Mouse (Mus musculus) left cerebral cortex, adult 8-10 months (tissue): Measurements from ENCODE around the gene Rbms1. TPM values are rescaled to one million over a fixed set of nuclear protein-coding genes. Genes with fewer than 3 reads are reported as not detected.

Experiments used
- DNase-seq, 2 experiments: peaks; one replicate each; pipeline ENCODE4 v3.0.0; 2022; ENCODE audit warnings: low spot score in 2 of 2
- total RNA-seq, 4 experiments: library from RNA; stranded (reverse); gene quantifications; 2 replicates each; pipeline ENCODE4 v1.2.4; 2022

The Rbms1 gene
- total RNA-seq, 4 experiments from 2014 or later: 20.8 to 25.4 (median 23.8) TPM

DNA sequence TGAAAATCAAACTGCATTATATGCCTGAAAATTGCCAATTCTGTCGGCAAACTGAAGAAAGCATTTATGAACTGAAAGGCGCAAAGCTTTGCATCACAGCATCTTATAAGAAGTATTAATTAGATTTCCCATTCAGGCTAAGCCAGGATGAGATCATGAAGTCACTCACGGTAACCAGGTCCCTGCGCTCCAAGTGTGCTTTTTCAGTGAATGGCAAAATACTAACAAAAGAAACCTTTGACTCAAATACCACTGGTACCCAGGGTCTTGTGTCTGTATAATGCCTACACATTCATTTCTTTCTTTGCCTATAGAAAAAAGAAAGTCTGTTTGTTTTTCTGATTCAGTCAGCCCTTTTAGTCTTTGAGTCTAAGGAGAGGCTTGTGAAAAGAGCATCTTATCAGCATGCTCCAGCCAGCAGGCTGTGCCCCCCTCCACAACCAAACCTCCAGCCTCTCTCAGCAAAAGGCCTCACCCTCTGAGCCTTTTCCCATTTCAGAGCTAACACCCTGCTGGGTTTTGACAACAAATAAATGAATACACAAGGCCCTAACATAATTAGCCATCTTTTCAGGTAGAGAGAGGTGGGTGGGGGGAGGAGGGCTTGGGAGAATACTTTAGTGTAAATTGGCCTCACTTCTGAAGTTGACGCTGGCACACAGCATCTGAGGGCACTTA lies 83.7 kb downstream of the Rbms1 start:
- DNase-seq: no peak

DNA sequence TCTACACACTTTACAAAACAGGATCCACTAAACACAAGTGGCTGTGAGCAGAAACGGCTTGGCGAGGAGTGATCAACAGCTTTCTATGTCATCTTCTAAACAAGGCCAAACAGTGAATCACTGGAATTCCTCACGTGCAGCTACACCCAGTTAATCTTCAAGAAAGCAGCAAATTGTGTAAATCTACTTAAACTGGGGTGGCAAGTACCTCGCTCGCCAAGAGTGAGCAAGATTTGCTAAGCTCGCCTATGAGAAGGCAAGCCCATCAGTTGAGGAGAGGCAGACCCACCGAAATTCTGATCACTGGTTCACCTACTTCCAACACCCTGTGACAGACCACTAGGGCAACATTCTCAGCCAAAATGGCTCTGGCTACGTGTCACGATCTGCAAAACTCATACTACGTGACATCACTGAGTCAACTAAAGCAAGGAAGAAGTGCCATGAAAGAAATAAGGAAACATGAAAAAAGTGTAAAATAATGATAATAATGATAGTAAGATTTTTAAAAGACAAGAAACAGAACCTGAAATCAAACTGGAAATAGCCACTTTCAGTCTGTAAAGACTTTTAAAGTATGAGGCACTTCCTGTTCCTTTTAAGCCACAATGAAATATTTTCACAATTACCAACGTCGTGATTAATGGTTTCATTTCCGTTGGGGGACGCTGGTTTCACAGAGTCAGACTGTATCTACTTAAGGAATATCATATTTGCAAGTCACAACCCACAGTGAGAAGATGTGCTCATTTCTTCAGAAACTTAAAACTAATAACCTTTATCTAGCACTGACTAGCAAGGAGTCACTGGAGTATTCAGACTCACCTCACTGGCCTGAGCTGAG lies 85.2 kb downstream of the Rbms1 start:
- no peak for DNase-seq

DNA sequence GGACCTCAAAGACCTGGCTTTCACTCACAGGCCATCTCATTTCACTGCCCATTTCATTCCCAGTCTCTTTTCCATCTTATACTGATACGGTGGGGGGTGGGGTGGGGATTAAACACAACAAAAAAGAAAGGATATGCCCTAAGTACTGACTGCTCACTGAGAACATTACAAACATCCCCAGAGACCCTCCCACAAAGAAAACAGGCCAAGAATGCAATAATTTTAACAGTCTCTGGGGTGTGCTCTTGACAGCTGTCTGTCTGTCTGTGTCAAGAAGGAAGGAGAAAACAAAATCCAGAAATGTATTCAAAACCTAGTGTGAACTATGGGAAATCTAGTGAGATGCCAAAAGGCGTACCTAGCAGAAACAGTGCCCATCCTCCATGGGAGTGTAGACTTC lies 86.1 kb downstream of the Rbms1 start:
- no peak for DNase-seq

DNA sequence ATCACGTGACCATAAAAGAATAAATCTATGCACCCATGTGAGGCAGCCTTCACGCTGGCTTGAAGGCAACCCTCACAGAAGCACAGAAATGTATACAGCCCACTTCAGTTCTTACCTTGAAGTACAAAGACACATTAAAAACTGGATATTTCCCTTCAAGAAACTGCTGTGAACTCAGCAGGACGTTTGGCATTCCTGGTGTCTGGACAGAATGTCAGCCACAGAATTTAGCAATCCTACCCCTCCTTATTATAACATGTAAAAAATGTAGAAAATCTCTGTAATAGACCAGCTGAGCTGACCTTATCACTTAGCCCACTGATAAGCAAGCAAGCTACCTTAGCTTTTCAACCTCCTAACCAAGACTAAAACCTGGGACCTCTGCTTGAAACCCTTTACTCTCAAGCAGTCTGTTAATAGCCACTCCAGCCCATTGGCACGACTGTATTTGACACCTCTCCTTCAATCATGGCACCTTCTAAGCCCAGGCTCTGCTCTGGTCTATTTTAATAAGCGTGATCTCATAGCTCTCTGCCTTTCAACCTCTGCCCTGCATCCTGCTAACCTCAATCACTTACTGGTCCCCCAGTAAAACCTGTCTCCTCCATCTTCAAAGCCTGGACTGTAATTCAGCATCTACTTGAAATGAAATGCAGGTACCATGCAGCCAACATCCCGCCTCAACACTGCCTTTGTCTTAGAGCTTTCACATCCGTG lies 90.7 kb downstream of the Rbms1 start:
- no peak for DNase-seq

DNA sequence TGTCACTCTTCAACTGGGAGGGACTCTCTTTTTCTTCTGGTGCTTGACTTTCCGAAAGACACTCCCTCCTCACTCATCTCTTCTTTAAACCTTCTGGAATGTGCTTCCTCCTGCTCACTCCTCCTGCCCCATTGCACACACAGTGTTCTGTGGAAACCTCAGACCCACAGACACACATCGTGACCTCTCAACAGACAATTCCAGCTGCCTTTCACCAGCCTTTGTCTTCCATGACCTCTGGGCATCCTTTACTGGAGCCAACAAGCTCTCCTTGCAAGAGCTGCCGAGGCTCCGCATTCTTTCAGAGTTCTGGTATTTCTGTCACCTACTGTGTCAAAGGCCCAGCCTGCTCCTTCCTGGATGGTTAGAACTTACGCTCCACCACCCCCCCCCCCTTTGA lies 92.0 kb downstream of the Rbms1 start:
- no peak for DNase-seq

DNA sequence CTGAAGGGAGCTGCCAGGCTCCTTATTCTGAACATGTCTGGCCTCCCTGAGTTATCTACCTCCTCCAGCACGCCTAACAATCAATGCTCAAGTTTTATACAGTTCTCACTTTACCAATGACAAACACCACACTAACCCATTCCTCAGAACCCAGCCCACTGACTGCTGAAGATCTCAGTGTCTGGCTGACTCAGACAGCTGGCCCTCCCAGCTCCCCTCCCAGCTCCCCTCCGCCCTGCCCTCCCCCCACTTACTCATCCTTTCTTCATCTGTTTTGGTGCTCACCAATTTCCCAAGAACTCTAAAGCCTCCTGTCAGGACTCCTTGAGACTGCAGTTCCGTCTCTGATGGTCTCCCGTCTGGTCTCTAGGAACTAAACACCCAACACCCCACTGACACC lies 92.5 kb downstream of the Rbms1 start:
- DNase-seq: no peak

DNA sequence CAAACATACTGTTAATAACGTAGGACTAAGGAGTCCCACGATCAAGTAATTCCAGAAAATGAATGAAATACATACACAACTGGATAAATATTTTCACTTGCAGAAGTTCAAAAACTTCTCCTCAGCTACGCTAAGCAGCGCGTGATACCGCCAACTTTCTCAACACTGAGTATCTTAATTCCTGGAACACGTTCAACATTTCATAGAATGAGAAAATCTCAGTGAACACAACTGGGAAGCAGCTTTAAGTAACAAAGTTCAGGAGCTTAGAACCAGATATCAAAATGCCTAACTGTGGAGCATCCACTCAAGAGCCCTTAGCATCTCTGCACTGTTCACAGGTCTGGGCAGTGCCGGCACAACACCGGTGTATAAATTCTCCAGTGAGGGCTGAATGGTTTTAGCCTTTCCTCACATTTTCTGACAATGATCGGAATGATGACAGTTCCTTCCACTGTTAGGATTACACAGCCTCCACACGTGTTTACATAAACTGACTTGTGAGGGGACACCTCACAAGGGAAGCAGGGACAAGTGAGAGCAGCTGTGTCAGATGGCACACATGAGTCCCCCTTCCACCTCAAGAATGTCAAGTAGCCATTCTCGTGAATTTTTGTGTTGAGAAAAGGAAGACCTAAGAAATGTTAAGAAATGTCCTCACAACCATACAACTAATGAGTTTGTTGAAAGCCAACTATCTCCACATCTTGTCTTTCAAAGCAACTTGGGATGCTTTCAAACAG lies 93.8 kb downstream of the Rbms1 start:
- no peak for DNase-seq

DNA sequence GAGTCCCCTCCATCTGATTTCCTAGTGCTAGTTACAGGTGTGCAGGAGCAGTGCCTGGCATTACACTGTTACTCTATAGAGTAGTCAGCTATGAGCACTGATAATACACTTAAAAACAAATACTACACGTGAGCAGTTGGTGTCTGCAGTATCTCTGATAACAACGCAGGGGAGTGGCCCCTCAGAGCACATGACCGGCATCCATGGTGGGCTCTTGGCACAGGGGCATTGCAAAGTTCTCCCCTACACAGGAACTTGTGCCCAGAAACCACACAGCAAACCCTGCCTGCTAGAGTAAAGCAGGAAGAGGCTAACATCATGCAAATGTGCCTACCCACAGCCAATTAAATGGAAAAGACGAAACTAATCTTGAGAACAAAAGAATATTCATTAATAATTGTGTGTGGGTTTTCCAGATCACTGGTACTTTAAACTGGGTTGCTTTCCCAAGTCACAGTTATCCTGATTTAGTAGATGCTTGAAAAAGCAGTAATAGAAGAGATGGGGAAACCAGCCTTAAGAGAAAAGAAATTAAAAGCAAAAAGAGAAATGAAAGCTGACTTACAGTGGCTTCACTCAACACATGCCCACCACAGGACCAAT lies 94.8 kb downstream of the Rbms1 start:
- no peak for DNase-seq

DNA sequence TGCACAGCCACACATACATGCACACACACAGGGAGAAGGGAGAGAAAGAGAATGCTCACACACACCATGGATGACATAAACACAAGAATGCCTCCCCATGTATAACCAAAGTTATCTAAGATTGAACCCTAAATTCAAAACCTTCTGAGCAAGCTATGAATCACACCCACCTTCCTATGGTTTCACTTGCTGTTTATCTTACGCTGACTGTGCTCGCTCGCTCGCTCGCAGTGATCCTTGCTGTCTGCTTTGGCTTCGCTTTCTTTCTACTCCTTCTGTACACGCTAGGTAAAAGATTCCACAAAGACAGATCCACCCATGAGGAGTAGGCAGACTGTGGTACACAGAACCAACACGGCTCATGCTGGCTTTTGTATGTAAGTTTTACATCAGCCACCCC lies 95.7 kb downstream of the Rbms1 start:
- DNase-seq: no peak

DNA sequence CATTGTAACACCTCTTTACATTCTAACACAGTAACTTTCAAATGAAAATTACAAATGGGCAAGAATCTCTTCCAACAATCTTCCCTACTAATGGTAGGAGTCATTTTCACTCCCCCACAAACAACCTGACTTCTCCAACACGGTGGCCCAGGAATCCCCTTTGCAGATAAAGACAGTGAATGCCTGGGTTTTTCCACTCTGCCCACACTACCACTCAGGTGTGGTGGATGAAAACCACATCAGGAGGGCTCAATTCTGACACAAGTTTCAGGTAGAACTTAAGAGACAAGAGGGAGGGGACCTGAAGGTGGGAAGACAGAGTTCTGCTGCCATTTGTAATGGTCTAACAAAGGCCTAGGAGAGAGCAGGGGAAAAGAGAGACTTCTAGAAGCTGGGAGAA lies 97.1 kb downstream of the Rbms1 start:
- DNase-seq: no peak

DNA sequence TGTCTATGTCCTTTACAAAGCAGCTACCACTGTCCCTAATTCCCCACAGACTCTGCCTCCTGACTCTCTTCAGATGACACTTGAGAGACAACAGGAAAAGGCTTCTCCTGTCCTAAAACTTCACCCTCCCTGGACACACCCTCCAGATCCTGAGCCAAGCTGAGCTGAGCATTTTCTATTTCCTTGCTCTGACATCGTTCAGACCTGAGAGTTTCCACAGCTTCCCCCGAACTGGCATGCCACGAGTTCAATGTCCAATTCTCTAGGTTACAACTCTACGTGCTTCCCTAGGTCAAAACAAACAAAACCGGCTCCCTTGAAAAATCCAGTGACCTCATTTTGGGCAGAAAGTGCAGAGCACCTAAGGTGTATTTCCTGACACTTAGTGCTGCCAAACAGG lies 98.0 kb downstream of the Rbms1 start:
- no peak for DNase-seq

DNA sequence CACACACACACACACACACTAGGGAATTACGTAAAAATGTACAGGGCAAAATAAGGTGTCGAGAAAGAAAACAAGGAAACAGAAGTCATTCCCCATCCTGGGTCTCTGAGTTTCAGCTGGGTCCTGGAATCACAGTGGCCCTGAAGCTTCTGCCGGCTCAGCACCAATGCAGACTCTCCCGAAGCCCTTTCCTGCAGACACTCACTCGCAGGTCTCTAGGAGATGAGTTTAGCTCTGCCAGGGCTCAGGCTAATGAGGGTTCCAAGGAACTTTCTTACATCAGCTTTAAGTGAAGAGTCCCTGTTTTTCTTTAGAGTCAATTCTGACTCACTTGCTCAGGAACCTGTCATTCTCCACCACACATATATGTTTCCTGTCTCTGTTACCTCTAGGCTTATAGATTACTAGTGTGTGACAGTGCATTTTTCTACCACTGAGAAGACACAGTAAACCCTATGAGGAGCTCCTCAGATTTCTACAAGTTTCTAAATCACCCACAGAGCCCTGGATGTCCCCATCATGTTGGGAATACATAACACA lies 98.7 kb downstream of the Rbms1 start:
- no peak for DNase-seq

DNA sequence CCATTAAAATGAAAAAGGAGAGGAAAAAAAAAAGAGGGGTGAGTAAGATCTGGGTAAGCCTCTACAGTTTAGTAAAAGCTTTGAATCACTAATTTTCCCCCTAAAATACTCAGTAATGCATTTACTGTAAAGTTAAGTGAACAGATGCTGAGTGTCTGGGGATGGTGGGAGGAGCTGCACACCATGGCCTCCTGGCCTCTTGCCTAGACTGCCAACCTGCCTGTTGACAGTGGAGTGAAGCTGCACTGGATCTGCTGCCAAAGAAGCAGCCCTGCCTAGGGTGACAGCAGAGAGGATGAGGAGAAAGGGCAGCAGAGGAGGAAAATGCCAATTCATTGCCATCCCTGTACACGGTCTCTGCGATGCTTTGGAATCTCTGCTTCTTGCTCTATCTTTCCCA lies 99.2 kb downstream of the Rbms1 start:
- DNase-seq: peak; percentile 9 to 50

DNA sequence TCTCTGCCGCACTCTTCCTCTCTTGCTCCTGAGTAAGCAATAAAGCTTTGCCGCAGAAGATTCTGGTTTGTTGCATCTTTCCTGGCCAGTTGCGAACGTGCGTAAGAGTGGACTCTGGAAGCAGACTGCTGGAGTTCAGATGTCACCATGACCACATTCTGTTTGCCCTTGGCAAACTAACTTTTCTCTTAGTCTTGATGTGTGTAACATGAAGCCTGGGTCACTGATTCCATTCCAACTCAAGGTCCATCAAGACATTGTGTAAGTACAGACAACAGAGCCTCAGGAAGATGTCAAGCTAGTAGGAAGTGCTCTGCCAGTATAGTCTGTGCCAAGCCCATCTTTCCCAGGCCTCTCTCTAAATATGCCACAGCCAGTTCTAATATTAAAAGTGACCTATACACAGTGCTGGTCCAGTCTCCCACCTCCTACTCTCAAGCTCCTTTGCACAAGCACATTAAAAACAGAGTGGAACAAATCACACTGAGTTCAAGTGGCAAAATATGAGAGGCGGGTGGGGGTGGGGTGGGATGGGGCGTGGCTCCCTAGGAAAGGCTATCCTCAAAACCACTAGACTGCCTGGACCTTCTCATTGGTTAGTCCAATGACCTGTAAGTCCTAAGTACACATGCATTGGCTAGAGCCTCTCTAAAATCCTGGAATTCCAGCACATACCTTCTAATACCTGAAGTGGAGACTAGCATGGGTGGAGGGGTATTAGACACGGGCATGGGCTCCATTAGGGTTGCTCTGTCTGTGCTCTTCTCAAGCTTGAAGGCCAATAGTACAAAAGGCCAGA lies 99.9 kb downstream of the Rbms1 start:
- no peak for DNase-seq

DNA sequence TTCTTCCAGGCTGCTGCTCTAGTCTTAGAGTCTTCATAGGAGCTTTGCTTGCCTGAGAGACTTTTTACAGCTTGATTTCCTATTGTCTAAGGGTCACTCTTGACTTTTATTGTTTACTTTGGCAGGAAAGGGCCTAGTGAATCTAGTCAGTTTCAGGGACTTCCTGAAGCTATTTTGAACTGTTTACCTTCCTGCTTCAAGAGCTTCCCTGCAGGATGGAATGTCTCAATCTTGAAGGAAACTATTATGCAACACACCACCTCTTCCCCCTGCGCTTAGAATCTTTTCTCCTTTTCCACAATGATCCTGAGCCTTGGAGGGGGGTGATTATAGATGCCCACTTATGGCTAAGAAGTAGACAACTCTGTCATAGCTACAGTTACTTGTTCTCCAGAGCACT lies 104.9 kb downstream of the Rbms1 start:
- DNase-seq: no peak

DNA sequence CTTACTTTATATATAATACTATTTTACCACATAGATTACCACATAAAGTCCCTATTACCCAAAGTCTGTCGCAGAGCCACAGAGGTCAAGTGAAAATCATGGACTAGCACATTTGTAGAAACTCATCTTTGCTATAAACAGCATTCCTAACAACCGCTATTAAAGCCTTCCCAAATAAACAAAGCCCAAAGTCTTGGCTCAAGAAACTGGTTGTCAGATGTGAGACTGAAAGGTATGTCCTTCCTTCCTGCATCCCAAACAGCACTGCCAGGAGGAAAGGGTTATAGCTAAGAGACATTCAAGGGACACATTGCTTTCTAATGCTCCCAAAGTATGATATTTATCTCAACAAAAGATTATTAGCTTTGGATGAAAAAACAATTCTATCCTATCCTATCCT lies 106.9 kb downstream of the Rbms1 start:
- DNase-seq: no peak

DNA sequence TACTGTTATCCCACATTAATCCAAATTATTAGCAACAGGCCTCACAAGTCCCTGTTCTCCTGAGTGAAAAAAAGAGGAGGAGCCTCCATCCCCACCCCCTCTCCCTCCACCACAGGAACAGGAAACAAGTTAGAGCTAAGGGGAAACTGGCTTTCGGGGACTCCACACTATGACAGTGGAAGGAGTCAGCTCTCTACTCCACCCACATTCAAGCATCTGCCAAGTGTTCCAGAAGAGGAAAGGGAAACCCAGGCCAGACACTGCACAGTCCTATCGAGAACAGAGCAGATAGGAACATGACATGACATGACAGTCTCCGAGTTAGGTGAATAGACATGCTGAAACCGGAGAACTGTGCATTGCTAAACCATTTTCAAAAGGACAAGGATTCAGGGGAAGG lies 108.0 kb downstream of the Rbms1 start:
- no peak for DNase-seq

DNA sequence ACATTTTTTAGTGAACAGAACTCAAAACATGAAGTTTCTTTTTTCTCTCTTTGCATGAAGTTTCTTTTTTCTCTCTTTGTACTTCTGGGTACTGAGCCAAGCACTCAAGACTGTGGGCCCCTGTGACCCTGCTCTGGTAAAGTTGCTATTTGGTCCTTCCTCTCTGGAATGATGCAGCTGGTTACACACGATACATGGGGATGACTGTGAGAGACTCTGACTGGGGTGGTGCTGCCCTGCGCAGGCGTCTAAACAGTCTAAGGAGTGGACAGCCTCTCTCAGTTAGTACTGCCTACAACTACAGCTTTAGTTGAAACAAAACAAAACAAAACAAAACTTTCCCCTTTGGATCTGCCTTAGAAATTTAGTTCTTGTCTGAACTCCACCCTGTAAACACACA lies 111.1 kb downstream of the Rbms1 start:
- DNase-seq: no peak

DNA sequence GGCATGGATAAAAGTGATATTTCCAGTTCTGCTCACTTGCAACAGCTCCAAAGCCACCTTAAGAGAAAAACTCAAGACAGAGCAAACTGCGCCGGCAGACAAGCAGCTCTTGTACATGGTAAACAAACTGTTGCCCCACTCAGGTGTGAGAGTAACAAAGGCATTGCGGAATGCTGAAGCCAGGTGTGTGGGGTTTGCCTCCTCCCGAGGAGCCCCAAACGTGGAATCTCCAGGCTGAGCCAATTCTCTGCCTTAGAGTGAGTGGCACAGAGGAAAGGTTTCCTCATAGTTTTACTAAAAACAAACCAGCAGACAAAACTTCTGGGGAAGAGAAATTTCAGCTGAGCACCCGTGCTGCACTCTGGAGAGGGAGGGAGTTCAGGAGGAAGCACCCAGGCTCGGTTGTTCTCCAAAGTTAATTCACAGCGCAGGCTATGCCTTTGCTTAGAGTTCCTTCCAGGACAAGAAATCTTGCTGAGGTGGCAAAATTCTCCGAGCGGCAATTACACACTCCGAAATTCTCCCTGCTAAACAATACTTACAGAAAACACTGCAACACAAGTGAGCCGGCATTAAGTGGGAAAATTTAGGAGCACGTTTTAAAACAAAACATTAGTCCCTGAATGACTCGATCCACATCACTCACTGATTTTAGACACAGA lies 111.8 kb downstream of the Rbms1 start:
- DNase-seq: no peak

DNA sequence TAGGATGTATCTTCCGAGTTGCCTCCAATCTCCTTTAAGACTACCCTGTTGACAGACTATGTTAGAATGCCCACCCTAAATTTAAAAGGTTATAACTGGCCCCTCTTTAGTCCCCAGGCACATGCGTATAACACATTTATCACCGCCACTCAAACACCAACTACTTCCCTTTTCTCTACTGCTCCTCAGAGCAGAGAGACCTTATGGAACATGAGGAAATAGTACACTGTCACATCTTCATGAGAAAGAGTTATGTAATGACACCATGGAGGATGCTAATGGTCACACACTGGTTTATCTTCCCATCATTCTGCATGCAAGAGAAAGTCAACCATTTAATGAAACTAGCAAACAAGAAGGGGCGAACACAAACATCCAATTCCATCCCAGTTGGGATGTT lies 114.5 kb downstream of the Rbms1 start:
- DNase-seq: no peak
